Mouse (Mus musculus) adipose tissue, adult 10 weeks (tissue): ENCODE results near the gene Sapcd2. TPM values are rescaled to one million over a fixed set of nuclear protein-coding genes. Genes with fewer than 3 reads are reported as not detected.

Source experiments
- polyA plus RNA-seq: library from polyadenylated mRNA; stranded (reverse); fragments of 350-450 nt; fragmentation: Illumina TruSeq; extraction: RNeasy Lipid Tissue Mini Kit (QIAGEN cat#74804); gene quantifications from one replicate; pipeline ENCODE4 v1.2.3, GENCODE M21; 2014; ENCODE audit warnings: low read depth, low replicate concordance

The Sapcd2 gene
- polyA plus RNA-seq: 1.5 TPM

DNA sequence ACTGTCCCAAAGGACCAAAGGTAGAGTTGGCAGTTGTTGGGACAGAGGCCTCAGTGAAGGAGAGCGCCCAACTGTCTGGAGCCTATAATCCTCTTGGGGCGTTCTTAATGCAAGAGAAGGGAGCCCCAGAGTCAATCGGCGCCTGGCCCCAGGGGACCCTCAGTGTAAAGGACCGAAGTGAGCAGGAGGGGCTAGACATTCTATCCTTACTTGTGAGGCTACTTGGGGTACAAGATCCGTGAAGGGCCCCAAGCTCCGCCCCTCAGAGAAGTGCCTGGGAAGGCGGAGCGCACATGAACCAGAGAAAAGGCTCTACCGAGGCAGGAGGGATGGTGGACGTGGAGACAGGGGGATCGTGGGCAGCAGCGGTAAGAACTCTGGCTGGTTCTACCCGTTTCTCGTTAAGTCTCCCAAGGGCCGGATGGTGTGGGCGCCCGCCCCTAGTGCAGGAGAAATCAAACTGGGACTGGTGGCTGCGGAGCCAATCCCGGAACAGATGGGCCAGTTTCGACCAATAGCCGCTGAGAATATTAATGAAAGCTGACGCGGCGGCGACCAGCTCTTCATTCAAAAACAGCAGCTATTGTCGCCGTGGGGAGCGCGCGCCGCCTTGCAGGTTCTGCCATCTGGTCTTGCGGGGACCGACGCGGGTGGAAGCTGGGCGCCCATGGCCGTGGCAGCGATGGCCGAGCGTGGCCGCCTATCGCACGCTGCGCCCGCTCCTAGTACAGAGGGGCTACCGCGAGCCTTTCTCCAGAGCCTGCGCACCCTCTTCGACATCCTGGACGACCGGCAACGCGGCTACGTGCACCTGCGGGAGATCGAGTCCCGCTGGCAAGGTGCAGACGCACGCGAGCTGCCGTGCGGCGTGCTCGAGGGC, at the start of gene Sapcd2:
Gene Sapcd2, plus strand, starts transcription at position 558 of the 880 bp plus-strand sequence.

DNA sequence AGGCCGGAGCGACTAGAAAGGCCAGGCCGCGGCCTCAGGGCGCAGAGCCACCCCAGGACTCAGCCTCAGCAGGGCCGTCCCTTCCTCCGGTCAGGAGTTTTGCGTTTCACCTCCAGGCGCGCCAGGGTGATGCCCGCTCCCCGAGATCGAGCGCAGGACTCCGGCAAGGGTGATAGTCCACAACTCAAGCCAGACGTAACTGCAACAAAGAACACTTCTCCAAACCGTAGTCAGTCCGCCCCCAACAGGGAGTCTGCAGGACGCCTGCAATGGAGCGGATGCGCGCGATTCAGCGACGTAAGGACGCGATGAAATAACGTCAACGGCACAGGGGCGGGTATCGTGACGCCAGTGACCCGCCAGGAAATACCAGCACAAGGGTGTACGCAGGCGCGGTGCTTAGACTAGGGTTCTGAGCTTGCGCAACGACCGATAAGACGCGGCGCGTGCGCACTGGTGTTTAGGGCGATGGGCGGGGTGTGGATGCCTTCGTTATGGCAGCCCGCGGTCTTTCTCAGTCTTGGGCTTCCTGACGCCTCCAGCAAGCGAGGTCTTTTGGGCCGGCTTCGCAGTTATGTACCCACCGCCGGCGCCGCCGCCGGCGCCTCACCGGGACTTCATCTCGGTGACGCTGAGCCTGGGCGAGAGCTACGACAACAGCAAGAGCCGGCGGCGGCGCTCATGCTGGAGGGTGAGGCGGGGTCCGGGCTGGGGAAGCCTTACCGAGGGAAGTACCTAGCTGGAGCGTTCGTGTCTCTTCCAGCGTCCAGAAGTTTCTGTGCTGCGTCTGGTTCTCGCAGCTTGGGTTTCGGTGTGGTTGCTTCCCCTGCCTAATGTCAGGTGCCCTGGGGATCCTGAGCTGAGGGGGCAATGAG, 39.6 kb upstream of the Sapcd2 start, which contains the start of gene Man1b1:
Gene Man1b1, plus strand, starts transcription at position 53 of the 875 bp plus-strand sequence.

GRCm38 (mm10) chr2:25356208-25357079, 15.7 kb upstream of the Sapcd2 start, which contains the start of gene Dpp7:
Gene Dpp7 (minus strand): TSS chr2:25356359.

GRCm38 (mm10) chr2:25365091-25365761, 6.9 kb upstream of the Sapcd2 start, which contains the start of gene Uap1l1:
Gene Uap1l1 (minus strand): TSS chr2:25365682.

DNA sequence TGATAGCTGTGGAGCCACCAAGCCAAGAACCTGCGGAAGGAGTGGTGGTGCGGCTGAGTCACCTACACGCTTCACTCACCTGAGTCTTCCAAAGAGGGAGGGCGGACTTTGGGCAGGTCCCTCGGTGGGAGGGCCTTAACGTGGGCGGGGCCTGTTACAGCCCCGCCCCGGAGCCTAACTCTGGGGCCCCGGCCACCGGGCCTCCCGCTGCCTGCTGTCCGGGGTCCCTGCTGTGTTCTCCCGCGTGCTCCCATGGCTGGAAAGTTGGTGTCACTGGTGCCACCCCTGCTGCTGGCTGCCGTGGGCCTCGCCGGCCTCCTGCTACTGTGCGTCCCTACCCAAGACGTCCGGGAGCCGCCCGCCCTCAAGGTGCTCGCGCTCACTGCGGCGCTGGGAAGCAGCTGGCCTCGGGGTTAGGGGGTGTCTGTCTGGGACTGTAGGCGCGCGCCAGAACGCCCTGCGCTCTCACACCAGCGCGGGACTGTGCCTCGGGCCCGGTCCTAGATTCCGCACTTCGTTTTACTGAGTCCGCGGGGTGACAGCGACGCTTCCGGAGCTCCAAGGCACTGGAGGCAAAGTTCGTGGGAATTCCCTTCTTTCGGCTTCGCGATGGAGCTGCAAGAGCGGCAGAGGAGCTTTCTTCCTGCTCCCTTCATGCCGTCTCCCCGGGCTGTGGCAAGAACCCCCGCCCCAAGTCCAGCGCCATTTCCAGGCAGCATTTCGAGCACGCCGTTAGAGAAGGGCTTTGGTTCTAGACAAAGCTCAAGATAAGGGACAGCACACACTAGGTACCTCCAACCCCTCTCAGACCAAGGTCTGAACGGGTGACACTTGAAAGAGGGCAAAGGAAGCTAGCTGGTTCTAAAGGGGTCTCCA, 23.8 kb downstream of the Sapcd2 start, which contains the start of gene Entpd2:
Gene Entpd2, plus strand, starts transcription at position 154 of the 876 bp plus-strand sequence.

GRCm38 (mm10) chr2:25399051-25399450, 26.9 kb downstream of the Sapcd2 start, which contains the start of gene Npdc1:
Gene Npdc1 (plus strand): TSS chr2:25399351.

GRCm38 (mm10) chr2:25422587-25423410, 50.7 kb downstream of the Sapcd2 start, which contains the start of gene Fut7:
Gene Fut7 (plus strand): TSS chr2:25423267.

Other genes with a start within 250 kb of the Sapcd2 start
- gene Nrarp, start 191.6 kb upstream of the Sapcd2 start, polyA plus RNA-seq: 6.2 TPM
- gene Tor4a, start 175.4 kb upstream of the Sapcd2 start, polyA plus RNA-seq: 24.7 TPM
- gene Nelfb, start 160.8 kb upstream of the Sapcd2 start, polyA plus RNA-seq: 43.3 TPM
- 1.8 TPM for gene Stpg3, start 157.7 kb upstream of the Sapcd2 start, polyA plus RNA-seq
- gene Fam166a, start 153.6 kb upstream of the Sapcd2 start, polyA plus RNA-seq: 6.7 TPM
- gene Tubb4b, start 147.6 kb upstream of the Sapcd2 start, polyA plus RNA-seq: 224 TPM
- gene Slc34a3, start 138.0 kb upstream of the Sapcd2 start, polyA plus RNA-seq: not detected
- gene Rnf224, start 135.5 kb upstream of the Sapcd2 start, polyA plus RNA-seq: not detected
- gene Rnf208, start 130.1 kb upstream of the Sapcd2 start, polyA plus RNA-seq: 6.8 TPM
- gene Cysrt1, start 129.9 kb upstream of the Sapcd2 start, polyA plus RNA-seq: 0.38 TPM
- gene AL732309.1, start 125.5 kb upstream of the Sapcd2 start, polyA plus RNA-seq: 13.6 TPM
- 27.6 TPM for gene Tmem203, start 116.9 kb upstream of the Sapcd2 start, polyA plus RNA-seq
- gene Tprn, start 109.7 kb upstream of the Sapcd2 start, polyA plus RNA-seq: 11.7 TPM
- gene Ssna1, start 99.9 kb upstream of the Sapcd2 start, polyA plus RNA-seq: 57.4 TPM
- gene Anapc2, start 99.8 kb upstream of the Sapcd2 start, polyA plus RNA-seq: 70.9 TPM
- 2.1 TPM for gene Tmem210, start 84.2 kb upstream of the Sapcd2 start, polyA plus RNA-seq
- gene Lrrc26, start 82.4 kb upstream of the Sapcd2 start, polyA plus RNA-seq: 2.9 TPM
- gene Grin1, start 53.1 kb upstream of the Sapcd2 start, polyA plus RNA-seq: not detected
- 44.1 TPM for gene Man1b1, start 40.0 kb upstream of the Sapcd2 start, polyA plus RNA-seq
- gene Dpp7, start 16.0 kb upstream of the Sapcd2 start, polyA plus RNA-seq: 15.5 TPM
- gene Uap1l1, start 6.6 kb upstream of the Sapcd2 start, polyA plus RNA-seq: 26.4 TPM
- gene Entpd2, start 23.6 kb downstream of the Sapcd2 start, polyA plus RNA-seq: 47.9 TPM
- 94.7 TPM for gene Npdc1, start 27.0 kb downstream of the Sapcd2 start, polyA plus RNA-seq
- gene Fut7, start 50.9 kb downstream of the Sapcd2 start, polyA plus RNA-seq: 0.61 TPM
- gene Abca2, start 56.4 kb downstream of the Sapcd2 start, polyA plus RNA-seq: 204 TPM
- 34.4 TPM for gene Clic3, start 84.5 kb downstream of the Sapcd2 start, polyA plus RNA-seq
- gene Paxx, start 88.8 kb downstream of the Sapcd2 start, polyA plus RNA-seq: 79.8 TPM
- gene Ptgds, start 97.7 kb downstream of the Sapcd2 start, polyA plus RNA-seq: 1,188 TPM
- 383 TPM for gene Lcn12, start 121.6 kb downstream of the Sapcd2 start, polyA plus RNA-seq
- gene Fbxw5, start 128.4 kb downstream of the Sapcd2 start, polyA plus RNA-seq: 74.6 TPM
- gene C8g, start 129.4 kb downstream of the Sapcd2 start, polyA plus RNA-seq: 7.2 TPM
- gene Traf2, start 174.6 kb downstream of the Sapcd2 start, polyA plus RNA-seq: 15.6 TPM
- gene Edf1, start 185.5 kb downstream of the Sapcd2 start, polyA plus RNA-seq: 250 TPM
- 1.1 TPM for gene Mamdc4, start 202.5 kb downstream of the Sapcd2 start, polyA plus RNA-seq
- 65.3 TPM for gene Phpt1, start 202.9 kb downstream of the Sapcd2 start, polyA plus RNA-seq
- 1.7 TPM for gene Ajm1, start 209.4 kb downstream of the Sapcd2 start, polyA plus RNA-seq
- gene Rabl6, start 236.2 kb downstream of the Sapcd2 start, polyA plus RNA-seq: 69.7 TPM
- 7.2 TPM for gene Ccdc183, start 245.4 kb downstream of the Sapcd2 start, polyA plus RNA-seq
- 48.8 TPM for gene Tmem141, start 249.7 kb downstream of the Sapcd2 start, polyA plus RNA-seq